Mouse (Mus musculus): ENCODE data around the gene T. TPM values are rescaled to one million over a fixed set of nuclear protein-coding genes. Genes with fewer than 3 reads are reported as not detected.
A peak's percentile ranks its signal among the peaks of the same experiment; 100 is the strongest.
"Not testable (repeated sequence)": the region's sequence is repeated elsewhere in the genome, so short reads cannot be mapped to it uniquely, and the experiment has no call there.

Gene T
- polyA plus RNA-seq (2012; rRNA removed), result 1.4 and 2.3 TPM in 2 replicates

GRCm38 (mm10) chr17:8433978-8434960 is at the start of gene T:
Gene T, plus strand, starts transcription at chr17:8434423.
- no peak for DNase-seq (ENCODE audit: low read depth)

GRCm38 (mm10) chr17:8385441-8385840 is 48.8 kb upstream of the T start:
- no peak for DNase-seq (ENCODE audit: low read depth)
- TF ChIP-seq POLR2A (IDR thresholded peaks at IDR 0.05; ENCODE audit: borderline replicate concordance, extremely low read depth, insufficient read depth, insufficient read length, poor library complexity, severe bottlenecking), result no peak
- no peak for TF ChIP-seq CTCF (IDR thresholded peaks at IDR 0.05; ENCODE audit: borderline replicate concordance, extremely low read depth, insufficient read depth, insufficient read length)

More at GRCm38 (mm10) chr17:8433978-8434960, at the start of gene T:
- no peak for TF ChIP-seq POLR2A (IDR thresholded peaks at IDR 0.05; ENCODE audit: borderline replicate concordance, extremely low read depth, insufficient read depth, insufficient read length, poor library complexity, severe bottlenecking)
- TF ChIP-seq CTCF (IDR thresholded peaks at IDR 0.05; ENCODE audit: borderline replicate concordance, extremely low read depth, insufficient read depth, insufficient read length), result no peak

GRCm38 (mm10) chr17:8388463-8388862 is 45.8 kb upstream of the T start:
- TF ChIP-seq POLR2A (IDR thresholded peaks at IDR 0.05; ENCODE audit: borderline replicate concordance, extremely low read depth, insufficient read depth, insufficient read length, poor library complexity, severe bottlenecking) (no peak), CTCF (IDR thresholded peaks at IDR 0.05; ENCODE audit: borderline replicate concordance, extremely low read depth, insufficient read depth, insufficient read length) (peak; percentile 83)
- peak; percentile 79 for DNase-seq (ENCODE audit: low read depth)

- TF ChIP-seq POLR2A (IDR thresholded peaks at IDR 0.05; ENCODE audit: borderline replicate concordance, extremely low read depth, insufficient read depth, insufficient read length, poor library complexity, severe bottlenecking) (no peak), CTCF (IDR thresholded peaks at IDR 0.05; ENCODE audit: borderline replicate concordance, extremely low read depth, insufficient read depth, insufficient read length) (no peak)
- peak; percentile 47 for DNase-seq (ENCODE audit: low read depth)
Observed at GRCm38 (mm10) chr17:8388990-8389789, 45.0 kb upstream of the T start.

GRCm38 (mm10) chr17:8389790-8390095 is 44.5 kb upstream of the T start:
- no peak for DNase-seq (ENCODE audit: low read depth)
- TF ChIP-seq CTCF (IDR thresholded peaks at IDR 0.05; ENCODE audit: borderline replicate concordance, extremely low read depth, insufficient read depth, insufficient read length) (peak; percentile 7; the same call in 1 of the 2 replicates), POLR2A (IDR thresholded peaks at IDR 0.05; ENCODE audit: borderline replicate concordance, extremely low read depth, insufficient read depth, insufficient read length, poor library complexity, severe bottlenecking) (no peak)

- TF ChIP-seq CTCF (IDR thresholded peaks at IDR 0.05; ENCODE audit: borderline replicate concordance, extremely low read depth, insufficient read depth, insufficient read length), result no peak
- TF ChIP-seq POLR2A (IDR thresholded peaks at IDR 0.05; ENCODE audit: borderline replicate concordance, extremely low read depth, insufficient read depth, insufficient read length, poor library complexity, severe bottlenecking), result no peak
- DNase-seq (ENCODE audit: low read depth), result no peak
Observed at GRCm38 (mm10) chr17:8390487-8390886, 43.7 kb upstream of the T start.

- TF ChIP-seq CTCF (IDR thresholded peaks at IDR 0.05; ENCODE audit: borderline replicate concordance, extremely low read depth, insufficient read depth, insufficient read length) (no peak), POLR2A (IDR thresholded peaks at IDR 0.05; ENCODE audit: borderline replicate concordance, extremely low read depth, insufficient read depth, insufficient read length, poor library complexity, severe bottlenecking) (no peak)
- no peak for DNase-seq (ENCODE audit: low read depth)
Observed at GRCm38 (mm10) chr17:8396371-8396770, 37.9 kb upstream of the T start.

- TF ChIP-seq CTCF (IDR thresholded peaks at IDR 0.05; ENCODE audit: borderline replicate concordance, extremely low read depth, insufficient read depth, insufficient read length), result no peak
- no peak for TF ChIP-seq POLR2A (IDR thresholded peaks at IDR 0.05; ENCODE audit: borderline replicate concordance, extremely low read depth, insufficient read depth, insufficient read length, poor library complexity, severe bottlenecking)
- DNase-seq (ENCODE audit: low read depth), result no peak
Observed at GRCm38 (mm10) chr17:8397946-8398345, 36.3 kb upstream of the T start.

- DNase-seq (ENCODE audit: low read depth), result not testable (repeated sequence)
Observed at GRCm38 (mm10) chr17:8403932-8404331, 30.3 kb upstream of the T start.

GRCm38 (mm10) chr17:8406285-8406684 is 27.9 kb upstream of the T start:
- DNase-seq (ENCODE audit: low read depth), result peak; percentile 15
- TF ChIP-seq CTCF (IDR thresholded peaks at IDR 0.05; ENCODE audit: borderline replicate concordance, extremely low read depth, insufficient read depth, insufficient read length), result no peak
- TF ChIP-seq POLR2A (IDR thresholded peaks at IDR 0.05; ENCODE audit: borderline replicate concordance, extremely low read depth, insufficient read depth, insufficient read length, poor library complexity, severe bottlenecking), result no peak

- DNase-seq (ENCODE audit: low read depth), result not testable (repeated sequence)
Observed at GRCm38 (mm10) chr17:8408002-8408401, 26.2 kb upstream of the T start.
